Mouse (Mus musculus) hindbrain, embryonic 12.5 days (tissue): ENCODE data around the gene Gm13279. TPM values are rescaled to one million over a fixed set of nuclear protein-coding genes. Genes with fewer than 3 reads are reported as not detected.
A peak's percentile ranks its signal among the peaks of the same experiment; 100 is the strongest.
"Not testable (repeated sequence)": the region's sequence is repeated elsewhere in the genome, so short reads cannot be mapped to it uniquely, and the experiment has no call there.

Experiments used
- ATAC-seq: fragments of 200-750 bp; cut with Nextera tagmentation; 2 replicates; pipeline ENCODE4 v1.8.0; 2017; ENCODE audit warnings: moderate TSS enrichment; ENCODE audit not compliant: low FRiP score
- H3K27ac ChIP-seq: fragments of 300-500 bp; sonication (generic); 2 replicates; pipeline ENCODE4 v1.5.1; 2016; ENCODE audit warnings: mild to moderate bottlenecking
- H3K27me3 ChIP-seq: fragments of 300-500 bp; sonication (generic); 2 replicates; pipeline ENCODE4 v1.6.1; 2016; ENCODE audit warnings: mild to moderate bottlenecking
- H3K36me3 ChIP-seq: fragments of 300-500 bp; sonication (generic); 2 replicates; pipeline ENCODE4 v1.6.1; 2016; ENCODE audit warnings: mild to moderate bottlenecking
- H3K4me1 ChIP-seq: fragments of 300-500 bp; sonication (generic); 2 replicates; pipeline ENCODE4 v1.6.1; 2016
- H3K4me2 ChIP-seq: fragments of 300-500 bp; sonication (generic); replicated peaks from 2 replicates; pipeline ENCODE4 v1.6.1; 2016; ENCODE audit warnings: mild to moderate bottlenecking
- H3K4me3 ChIP-seq: fragments of 300-500 bp; sonication (generic); 2 replicates; pipeline ENCODE4 v1.5.1; 2016; ENCODE audit warnings: mild to moderate bottlenecking
- H3K9ac ChIP-seq: fragments of 300-500 bp; sonication (generic); 2 replicates; pipeline ENCODE4 v1.6.1; 2016; ENCODE audit warnings: mild to moderate bottlenecking, moderate library complexity
- H3K9me3 ChIP-seq: fragments of 300-500 bp; sonication (generic); replicated peaks from 2 replicates; pipeline ENCODE4 v1.6.1; 2016; ENCODE audit warnings: mild to moderate bottlenecking
- WGBS: fragments of 180-500 bp; shearing (Covaris S2); methylation state at CpG from one replicate; pipeline ENCODE4 v1.1.7; 2016; 5-methylcytosine and 5-hydroxymethylcytosine counted together
- polyA plus RNA-seq: library from polyadenylated mRNA; unstranded; fragments of >200 nt; fragmentation: Nextera tagmentation; extraction: Ambion mirVana; gene quantifications from 2 replicates; pipeline ENCODE4 v1.2.1, GENCODE M21; 2016

Gene Gm13279
- polyA plus RNA-seq, 1 experiment from 2014 or later: not detected

DNA sequence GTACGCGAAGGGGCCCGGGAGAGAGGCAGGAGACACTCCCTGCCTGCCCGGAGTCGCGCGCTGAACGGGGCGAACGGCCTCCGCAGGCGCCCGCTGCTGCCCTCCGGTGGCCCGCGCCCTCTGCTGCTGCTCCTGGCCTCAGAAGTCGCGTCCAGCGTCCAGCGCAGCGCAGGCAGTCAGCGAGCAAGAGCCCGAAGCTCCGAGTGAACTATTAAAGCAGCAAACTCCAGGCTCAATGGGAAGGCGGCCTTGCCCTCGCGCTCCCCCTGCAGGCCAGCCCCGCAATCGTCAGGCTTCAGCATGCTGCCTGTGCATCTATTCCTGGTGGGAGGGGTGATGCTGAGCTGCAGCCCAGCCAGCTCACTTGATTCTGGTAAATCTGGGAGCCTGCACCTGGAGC lies 20.6 kb upstream of the Gm13279 start, which contains the start of gene Gm13289:
Gene Gm13289 (plus strand): TSS at position 301 of the 400 bp plus-strand sequence.
- not testable (repeated sequence) for H3K4me3 ChIP-seq, H3K9ac ChIP-seq, H3K36me3 ChIP-seq, H3K27ac ChIP-seq, H3K4me1 ChIP-seq, H3K27me3 ChIP-seq, H3K4me2 ChIP-seq, ATAC-seq, H3K9me3 ChIP-seq
- WGBS: no CpG with 5 or more reads among the region's 29 CpGs

DNA sequence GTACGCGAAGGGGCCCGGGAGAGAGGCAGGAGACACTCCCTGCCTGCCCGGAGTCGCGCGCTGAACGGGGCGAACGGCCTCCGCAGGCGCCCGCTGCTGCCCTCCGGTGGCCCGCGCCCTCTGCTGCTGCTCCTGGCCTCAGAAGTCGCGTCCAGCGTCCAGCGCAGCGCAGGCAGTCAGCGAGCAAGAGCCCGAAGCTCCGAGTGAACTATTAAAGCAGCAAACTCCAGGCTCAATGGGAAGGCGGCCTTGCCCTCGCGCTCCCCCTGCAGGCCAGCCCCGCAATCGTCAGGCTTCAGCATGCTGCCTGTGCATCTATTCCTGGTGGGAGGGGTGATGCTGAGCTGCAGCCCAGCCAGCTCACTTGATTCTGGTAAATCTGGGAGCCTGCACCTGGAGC lies 17.6 kb upstream of the Gm13279 start, which contains the start of gene Gm13272:
Gene Gm13272 (plus strand): TSS at position 301 of the 400 bp plus-strand sequence.
- H3K36me3 ChIP-seq, H3K9ac ChIP-seq, H3K4me2 ChIP-seq, H3K27ac ChIP-seq, H3K4me3 ChIP-seq, H3K27me3 ChIP-seq, ATAC-seq, H3K4me1 ChIP-seq, H3K9me3 ChIP-seq: not testable (repeated sequence)
- no CpG with 5 or more reads among the region's 29 CpGs for WGBS

- not testable (repeated sequence) for H3K4me3 ChIP-seq, H3K27me3 ChIP-seq, H3K27ac ChIP-seq, ATAC-seq, H3K9me3 ChIP-seq, H3K9ac ChIP-seq, H3K36me3 ChIP-seq, H3K4me2 ChIP-seq, H3K4me1 ChIP-seq
- WGBS: 57% methylated on average over 14 of the region's 18 CpGs
Measured at GRCm38 (mm10) chr4:88780320-88780719, 16.9 kb upstream of the Gm13279 start.

- not testable (repeated sequence) for ATAC-seq, H3K4me3 ChIP-seq, H3K27me3 ChIP-seq, H3K27ac ChIP-seq, H3K9ac ChIP-seq, H3K4me1 ChIP-seq, H3K36me3 ChIP-seq, H3K9me3 ChIP-seq
- H3K4me2 ChIP-seq: peak within 1 kb of the TSS; percentile 41
- WGBS: 12% methylated on average over 5 of the region's 7 CpGs
Measured at GRCm38 (mm10) chr4:88781831-88782230, 15.4 kb upstream of the Gm13279 start, which contains the start of gene Ifnz. Gene Ifnz, plus strand, starts transcription at chr4:88782131.

DNA sequence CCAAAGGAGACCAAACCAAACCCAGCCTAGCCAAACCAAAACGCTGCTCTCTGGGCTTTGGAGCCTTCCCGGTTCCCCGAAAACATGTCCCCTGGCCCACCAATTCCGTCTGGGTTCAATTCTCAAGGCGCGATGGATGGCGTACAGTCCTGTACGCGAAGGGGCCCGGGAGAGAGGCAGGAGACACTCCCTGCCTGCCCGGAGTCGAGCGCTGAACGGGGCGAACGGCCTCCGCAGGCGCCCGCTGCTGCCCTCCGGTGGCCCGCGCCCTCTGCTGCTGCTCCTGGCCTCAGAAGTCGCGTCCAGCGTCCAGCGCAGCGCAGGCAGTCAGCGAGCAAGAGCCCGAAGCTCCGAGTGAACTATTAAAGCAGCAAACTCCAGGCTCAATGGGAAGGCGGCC lies 14.9 kb upstream of the Gm13279 start:
- H3K4me3 ChIP-seq, H3K4me1 ChIP-seq, H3K27ac ChIP-seq, H3K9me3 ChIP-seq, H3K36me3 ChIP-seq, ATAC-seq, H3K27me3 ChIP-seq, H3K9ac ChIP-seq: not testable (repeated sequence)
- WGBS: 0% methylated on average over 1 of the region's 31 CpGs
- peak overlapping the region; percentile 41 for H3K4me2 ChIP-seq

- ATAC-seq, H3K9me3 ChIP-seq, H3K36me3 ChIP-seq: not testable (repeated sequence)
Measured at GRCm38 (mm10) chr4:88785409-88785808, 11.8 kb upstream of the Gm13279 start, which contains the start of gene Gm13276. Gene Gm13276, plus strand, starts transcription at chr4:88785709.

GRCm38 (mm10) chr4:88788402-88788801 lies 8.8 kb upstream of the Gm13279 start, which contains the start of gene Gm13277:
Gene Gm13277, plus strand, starts transcription at chr4:88788632.
- H3K9me3 ChIP-seq, H3K36me3 ChIP-seq, ATAC-seq, H3K4me1 ChIP-seq, H3K4me2 ChIP-seq, H3K27ac ChIP-seq, H3K4me3 ChIP-seq, H3K9ac ChIP-seq, H3K27me3 ChIP-seq: not testable (repeated sequence)
- 0% methylated on average over 4 of the region's 28 CpGs for WGBS

More at GRCm38 (mm10) chr4:88785409-88785808, 11.8 kb upstream of the Gm13279 start, which contains the start of gene Gm13276:
- not testable (repeated sequence) for H3K27me3 ChIP-seq, H3K4me3 ChIP-seq, H3K4me2 ChIP-seq, H3K9ac ChIP-seq, H3K4me1 ChIP-seq, H3K27ac ChIP-seq
- WGBS: no CpG with 5 or more reads among the region's 27 CpGs

- not testable (repeated sequence) for H3K4me2 ChIP-seq, H3K27ac ChIP-seq, H3K36me3 ChIP-seq, H3K4me1 ChIP-seq, ATAC-seq, H3K9me3 ChIP-seq, H3K9ac ChIP-seq, H3K4me3 ChIP-seq, H3K27me3 ChIP-seq
- no CpG with 5 or more reads among the region's 28 CpGs for WGBS
Measured at GRCm38 (mm10) chr4:88791250-88791649, 5.9 kb upstream of the Gm13279 start, which contains the start of gene Gm13278. Gene Gm13278, plus strand, starts transcription at chr4:88791550.

DNA sequence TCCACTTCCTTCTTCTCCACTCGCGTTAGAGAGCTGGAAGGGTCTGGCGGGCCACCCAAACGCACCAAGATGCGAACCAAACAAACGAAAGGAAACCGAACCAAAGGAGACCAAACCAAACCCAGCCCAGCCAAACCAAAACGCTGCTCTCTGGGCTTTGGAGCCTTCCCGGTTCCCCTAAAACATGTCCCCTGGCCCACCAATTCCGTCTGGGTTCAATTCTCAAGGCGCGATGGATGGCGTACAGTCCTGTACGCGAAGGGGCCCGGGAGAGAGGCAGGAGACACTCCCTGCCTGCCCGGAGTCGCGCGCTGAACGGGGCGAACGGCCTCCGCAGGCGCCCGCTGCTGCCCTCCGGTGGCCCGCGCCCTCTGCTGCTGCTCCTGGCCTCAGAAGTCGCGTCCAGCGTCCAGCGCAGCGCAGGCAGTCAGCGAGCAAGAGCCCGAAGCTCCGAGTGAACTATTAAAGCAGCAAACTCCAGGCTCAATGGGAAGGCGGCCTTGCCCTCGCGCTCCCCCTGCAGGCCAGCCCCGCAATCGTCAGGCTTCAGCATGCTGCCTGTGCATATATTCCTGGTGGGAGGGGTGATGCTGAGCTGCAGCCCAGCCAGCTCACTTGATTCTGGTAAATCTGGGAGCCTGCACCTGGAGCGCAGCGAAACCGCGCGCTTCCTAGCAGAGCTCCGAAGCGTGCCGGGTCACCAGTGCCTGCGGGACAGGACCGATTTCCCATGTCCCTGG lies 3.1 kb upstream of the Gm13279 start, which contains the start of gene Gm13275:
Gene Gm13275 (plus strand): TSS at position 552 of the 740 bp plus-strand sequence.
- not testable (repeated sequence) for H3K27ac ChIP-seq, H3K4me2 ChIP-seq, H3K9ac ChIP-seq, H3K4me1 ChIP-seq, H3K4me3 ChIP-seq, H3K9me3 ChIP-seq, ATAC-seq, H3K36me3 ChIP-seq, H3K27me3 ChIP-seq
- WGBS: 0% methylated on average over 8 of the region's 52 CpGs

DNA sequence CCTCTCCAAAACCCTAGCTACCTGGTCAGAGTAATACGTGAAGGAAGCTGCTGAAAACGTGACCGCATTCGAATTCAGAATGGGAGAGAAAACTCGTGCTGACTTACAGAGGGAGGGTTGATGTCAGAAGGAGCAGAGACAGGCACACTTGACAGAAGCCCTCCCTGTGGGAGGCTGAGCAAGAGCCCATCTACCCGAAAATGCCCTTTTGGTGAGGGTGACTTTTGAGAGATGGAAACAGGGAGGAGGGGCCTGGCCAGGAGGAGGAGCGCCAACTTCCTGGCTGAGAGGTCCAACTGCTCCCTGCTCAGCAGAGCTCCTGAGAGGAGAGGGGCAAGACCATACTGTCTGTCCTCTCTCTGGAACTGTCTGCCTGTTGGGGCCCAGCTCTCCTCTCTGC lies 2.2 kb downstream of the Gm13279 start, which contains the start of gene Gm13285:
Gene Gm13285 (plus strand): TSS at position 301 of the 400 bp plus-strand sequence.
- not testable (repeated sequence) for H3K36me3 ChIP-seq, H3K4me2 ChIP-seq, H3K9me3 ChIP-seq, H3K4me1 ChIP-seq, H3K9ac ChIP-seq, H3K4me3 ChIP-seq, H3K27me3 ChIP-seq, ATAC-seq, H3K27ac ChIP-seq
- WGBS: 13% methylated on average over 5 of the region's 7 CpGs

DNA sequence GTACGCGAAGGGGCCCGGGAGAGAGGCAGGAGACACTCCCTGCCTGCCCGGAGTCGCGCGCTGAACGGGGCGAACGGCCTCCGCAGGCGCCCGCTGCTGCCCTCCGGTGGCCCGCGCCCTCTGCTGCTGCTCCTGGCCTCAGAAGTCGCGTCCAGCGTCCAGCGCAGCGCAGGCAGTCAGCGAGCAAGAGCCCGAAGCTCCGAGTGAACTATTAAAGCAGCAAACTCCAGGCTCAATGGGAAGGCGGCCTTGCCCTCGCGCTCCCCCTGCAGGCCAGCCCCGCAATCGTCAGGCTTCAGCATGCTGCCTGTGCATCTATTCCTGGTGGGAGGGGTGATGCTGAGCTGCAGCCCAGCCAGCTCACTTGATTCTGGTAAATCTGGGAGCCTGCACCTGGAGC lies 5.8 kb downstream of the Gm13279 start, which contains the start of gene Gm13287:
Gene Gm13287 (plus strand): TSS at position 301 of the 400 bp plus-strand sequence.
- no CpG with 5 or more reads among the region's 29 CpGs for WGBS
- not testable (repeated sequence) for H3K27ac ChIP-seq, H3K36me3 ChIP-seq, H3K4me3 ChIP-seq, H3K9me3 ChIP-seq, H3K27me3 ChIP-seq, H3K4me2 ChIP-seq, H3K9ac ChIP-seq, H3K4me1 ChIP-seq, ATAC-seq

DNA sequence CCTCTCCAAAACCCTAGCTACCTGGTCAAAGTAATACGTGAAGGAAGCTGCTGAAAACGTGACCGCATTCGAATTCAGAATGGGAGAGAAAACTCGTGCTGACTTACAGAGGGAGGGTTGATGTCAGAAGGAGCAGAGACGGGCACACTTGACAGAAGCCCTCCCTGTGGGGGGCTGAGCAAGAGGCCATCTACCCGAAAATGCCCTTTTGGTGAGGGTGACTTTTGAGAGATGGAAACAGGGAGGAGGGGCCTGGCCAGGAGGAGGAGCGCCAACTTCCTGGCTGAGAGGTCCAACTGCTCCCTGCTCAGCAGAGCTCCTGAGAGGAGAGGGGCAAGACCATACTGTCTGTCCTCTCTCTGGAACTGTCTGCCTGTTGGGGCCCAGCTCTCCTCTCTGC lies 8.0 kb downstream of the Gm13279 start, which contains the start of gene Gm13288:
Gene Gm13288 (plus strand): TSS at position 301 of the 400 bp plus-strand sequence.
- not testable (repeated sequence) for ATAC-seq, H3K4me3 ChIP-seq, H3K27me3 ChIP-seq, H3K9ac ChIP-seq, H3K9me3 ChIP-seq, H3K36me3 ChIP-seq, H3K4me1 ChIP-seq, H3K27ac ChIP-seq
- WGBS: no CpG with 5 or more reads among the region's 8 CpGs
- peak within 1 kb of the TSS; percentile 43 for H3K4me2 ChIP-seq
